Mouse (Mus musculus) cerebellum, adult (tissue): ENCODE measurements around the gene Ephb2.

Experiments used
- ATAC-seq: cut with Nextera tagmentation; 2 replicates; pipeline ENCODE4 v1.9.2; 2017; ENCODE audit warnings: mild to moderate bottlenecking, moderate library complexity, mixed read lengths; ENCODE audit not compliant: insufficient number of reproducible peaks, low FRiP score, low TSS enrichment

Ephb2 gene

GRCm38 (mm10) chr4:136739189-136739588 is 96.6 kb downstream of the Ephb2 start:
- no peak for ATAC-seq

GRCm38 (mm10) chr4:136738291-136738690 is 97.5 kb downstream of the Ephb2 start:
- no peak for ATAC-seq

- ATAC-seq: no peak
Measured at GRCm38 (mm10) chr4:136735856-136736255, 99.9 kb downstream of the Ephb2 start.

- ATAC-seq: no peak
Measured at GRCm38 (mm10) chr4:136734210-136734803, 101.5 kb downstream of the Ephb2 start.

- ATAC-seq: no peak
Measured at GRCm38 (mm10) chr4:136733217-136733865, 102.4 kb downstream of the Ephb2 start.

GRCm38 (mm10) chr4:136732536-136733121 is 103.2 kb downstream of the Ephb2 start:
- no peak for ATAC-seq

- no peak for ATAC-seq
Measured at GRCm38 (mm10) chr4:136731761-136732160, 104.0 kb downstream of the Ephb2 start.

- ATAC-seq: no peak
Measured at GRCm38 (mm10) chr4:136731008-136731609, 104.7 kb downstream of the Ephb2 start.

- ATAC-seq: no peak
Measured at GRCm38 (mm10) chr4:136730501-136730900, 105.3 kb downstream of the Ephb2 start.

GRCm38 (mm10) chr4:136729574-136729973 is 106.2 kb downstream of the Ephb2 start:
- ATAC-seq: no peak

GRCm38 (mm10) chr4:136726941-136727340 is 108.8 kb downstream of the Ephb2 start:
- ATAC-seq: no peak

- no peak for ATAC-seq
Measured at GRCm38 (mm10) chr4:136724731-136725130, 111.1 kb downstream of the Ephb2 start.

- no peak for ATAC-seq
Measured at GRCm38 (mm10) chr4:136722361-136723082, 113.3 kb downstream of the Ephb2 start.

GRCm38 (mm10) chr4:136721937-136722336 is 113.9 kb downstream of the Ephb2 start:
- no peak for ATAC-seq

GRCm38 (mm10) chr4:136720025-136720424 is 115.8 kb downstream of the Ephb2 start:
- ATAC-seq: no peak

- no peak for ATAC-seq
Measured at GRCm38 (mm10) chr4:136718193-136718986, 117.4 kb downstream of the Ephb2 start.

- peak; percentile 45; the same call in 1 of the 2 replicates for ATAC-seq
Measured at GRCm38 (mm10) chr4:136716561-136716972, 119.2 kb downstream of the Ephb2 start.

GRCm38 (mm10) chr4:136714530-136714929 is 121.3 kb downstream of the Ephb2 start:
- no peak for ATAC-seq

GRCm38 (mm10) chr4:136713889-136714288 is 121.9 kb downstream of the Ephb2 start:
- no peak for ATAC-seq

- no peak for ATAC-seq
Measured at GRCm38 (mm10) chr4:136713431-136713830, 122.4 kb downstream of the Ephb2 start.
